Mouse (Mus musculus): ENCODE results near the gene Ginm1.

- TF ChIP-seq POLR2A (IDR thresholded peaks at IDR 0.05; ENCODE audit: insufficient read length, low read depth) (no peak), USF1 (IDR thresholded peaks at IDR 0.05; ENCODE audit: low read depth) (no peak), POLR2AphosphoS2 (IDR thresholded peaks at IDR 0.05; ENCODE audit: insufficient read length, low read depth) (no peak)
Observed at GRCm38 (mm10) chr10:7838036-7838435, 45.4 kb upstream of the Ginm1 start.
